Mouse (Mus musculus) natural killer cell, adult 2 months (primary cell): ENCODE data around the gene Mmel1.

ENCODE experiments used
- DNase-seq, 2 experiments: peaks; one replicate each; pipeline ENCODE4 v3.0.0; 2022; ENCODE audit warnings: low spot score in 2 of 2

Mmel1 gene

GRCm38 (mm10) chr4:154869440-154869839 is at the start of gene Mmel1:
Gene Mmel1 (plus strand): TSS chr4:154869585.
- DNase-seq, result no peak

- DNase-seq, result peak; percentile 11 to 19
These were observed 43.7 kb upstream of the Mmel1 start for GRCm38 (mm10) chr4:154825662-154826061.

GRCm38 (mm10) chr4:154826224-154826623 is 43.2 kb upstream of the Mmel1 start:
- no peak for DNase-seq

- DNase-seq, result no peak
These were observed 42.2 kb upstream of the Mmel1 start for GRCm38 (mm10) chr4:154827181-154827580.

GRCm38 (mm10) chr4:154827861-154828610 is 41.3 kb upstream of the Mmel1 start:
- DNase-seq, result no peak

- DNase-seq, result no peak
These were observed 37.3 kb upstream of the Mmel1 start for GRCm38 (mm10) chr4:154831915-154832573.

GRCm38 (mm10) chr4:154836183-154836915 is 33.0 kb upstream of the Mmel1 start:
- no peak for DNase-seq

- peak in 1 of 2 experiments; percentile 48 for DNase-seq
These were observed 32.2 kb upstream of the Mmel1 start, which contains the start of gene Ttc34 for GRCm38 (mm10) chr4:154837170-154837569. Gene Ttc34 (plus strand): TSS chr4:154837459.

GRCm38 (mm10) chr4:154838741-154839140 is 30.6 kb upstream of the Mmel1 start:
- DNase-seq, result no peak

- no peak for DNase-seq
These were observed 30.0 kb upstream of the Mmel1 start for GRCm38 (mm10) chr4:154839406-154839805.

GRCm38 (mm10) chr4:154852696-154853095 is 16.7 kb upstream of the Mmel1 start:
- DNase-seq, result no peak

GRCm38 (mm10) chr4:154853881-154854280 is 15.5 kb upstream of the Mmel1 start:
- DNase-seq, result no peak

GRCm38 (mm10) chr4:154854676-154855345 is 14.6 kb upstream of the Mmel1 start:
- no peak for DNase-seq

GRCm38 (mm10) chr4:154855721-154856479 is 13.5 kb upstream of the Mmel1 start:
- DNase-seq, result peak in 1 of 2 experiments; percentile 31

- no peak for DNase-seq
These were observed 12.9 kb upstream of the Mmel1 start for GRCm38 (mm10) chr4:154856480-154856837.

- no peak for DNase-seq
These were observed 12.5 kb upstream of the Mmel1 start for GRCm38 (mm10) chr4:154856882-154857281.

- DNase-seq, result no peak
These were observed 11.8 kb upstream of the Mmel1 start for GRCm38 (mm10) chr4:154857366-154858240.

GRCm38 (mm10) chr4:154858601-154859000 is 10.8 kb upstream of the Mmel1 start:
- DNase-seq, result no peak

- DNase-seq, result no peak
These were observed 7.4 kb upstream of the Mmel1 start for GRCm38 (mm10) chr4:154861967-154862366.

- no peak for DNase-seq
These were observed 5.9 kb upstream of the Mmel1 start for GRCm38 (mm10) chr4:154863436-154863935.
